ENCODE assay signal across 24 mouse cellular contexts in genomic region chr12:52874332-52874923, GRCm38 (mm10).
DNase-seq lines count a peak whose midpoint lies in the region; ATAC-seq lines count a peak whose summit lies in the region.
"Had no signal": no experiment of that assay in that cellular context is flagged by ENCODE, and none has a peak within 500 bp of the region (broad histone marks: within the 10 kb centered on the region; RNA-seq: fewer than 3 reads in every experiment).

No protein-coding gene starts in this region.

- H3K27me3 ChIP-seq in heart, embryonic 10.5 days (ENCODE audit: insufficient read depth, poor library complexity, severe bottlenecking), result no peaks in the 10 kb centered on the region
- H3K27me3 ChIP-seq in heart, embryonic 16.5 days (ENCODE audit: control insufficient read depth, insufficient read depth, low read length), result no peaks in the 10 kb centered on the region
- H3K27me3 ChIP-seq: forebrain, embryonic 13.5 days had no signal

- peak overlapping the region; percentile 98 for H3K27ac ChIP-seq in brown adipose tissue, adult 24 weeks (replicated peaks; ENCODE audit: low read depth, low read length)
- H3K27ac ChIP-seq in heart, embryonic 10.5 days, result peak overlapping the region; percentile 49
- peak overlapping the region; percentile 82 for H3K27ac ChIP-seq in heart, embryonic 16.5 days (ENCODE audit: low read length)
- H3K27ac ChIP-seq: forebrain, embryonic 13.5 days; hindbrain, embryonic 10.5 days; layer of hippocampus, adult 2 months had no signal

- ATAC-seq in heart, embryonic 16.5 days (replicated peaks; ENCODE audit: extremely low read depth, insufficient read depth, low FRiP score), result no peak
- ATAC-seq in inflammation-experienced regulatory T-cells, adult 6 months, result no peak
- ATAC-seq: activated CD4-positive, CD25-positive, alpha-beta regulatory T cell, adult 4 months; forebrain, embryonic 13.5 days; hindbrain, embryonic 16.5 days; intestine, postnatal 0 days; liver, postnatal 0 days had no signal

- H3K36me3 ChIP-seq in heart, embryonic 10.5 days, result no peaks in the 10 kb centered on the region
- no peaks in the 10 kb centered on the region for H3K36me3 ChIP-seq in heart, embryonic 16.5 days (ENCODE audit: control insufficient read depth, insufficient read depth)
- H3K36me3 ChIP-seq: hindbrain, embryonic 10.5 days; limb, embryonic 10.5 days had no signal

- H3K9ac ChIP-seq in heart, embryonic 16.5 days (ENCODE audit: low read length), result peak overlapping the region; percentile 41; the same call in 1 of the 2 replicates
- H3K9ac ChIP-seq: forebrain, embryonic 13.5 days; liver, postnatal 0 days had no signal

- peak overlapping the region; percentile 42 for H3K4me2 ChIP-seq in heart, embryonic 16.5 days (ENCODE audit: low read depth, low read length)
- H3K4me2 ChIP-seq: forebrain, embryonic 13.5 days; midbrain, embryonic 11.5 days had no signal

- H3K4me3 ChIP-seq in brown adipose tissue, adult 24 weeks (ENCODE audit: insufficient read depth, low read depth, low read length), result no peak overlapping the region
- H3K4me3 ChIP-seq in heart, embryonic 10.5 days, result no peak overlapping the region
- H3K4me3 ChIP-seq in heart, embryonic 16.5 days (ENCODE audit: low read length), result 0 out of 2 replicates have a peak overlapping the region, but pooled peaks have one; percentile 8
- H3K4me3 ChIP-seq: forebrain, embryonic 13.5 days; hindbrain, embryonic 10.5 days; layer of hippocampus, adult 2 months; limb, embryonic 10.5 days had no signal

- H3K4me1 ChIP-seq in brown adipose tissue, adult 24 weeks (ENCODE audit: control insufficient read depth, insufficient read depth, insufficient read length, low read length), result peaks cover 7% of the 10 kb centered on the region
- peaks cover 44% of the 10 kb centered on the region for H3K4me1 ChIP-seq in heart, embryonic 10.5 days
- H3K4me1 ChIP-seq in heart, embryonic 16.5 days (ENCODE audit: control insufficient read depth, insufficient read depth, low read length), result peaks cover 50% of the 10 kb centered on the region

- intact Hi-C loops in heart, postnatal 36 days (cut with DNase I), result loop anchor here (2.0 to 5.0 kb wide), 3 partner anchors 22 to 372 kb away; partner anchors contain the start of gene Arhgap5

- 45% methylated on average over 9 of the region's 9 CpGs for WGBS in heart, embryonic 10.5 days
- whole genome bisulfite sequencing in heart, embryonic 16.5 days, result 45% methylated on average over 9 of the region's 9 CpGs

- no peaks in the 10 kb centered on the region for H3K9me3 ChIP-seq in heart, embryonic 10.5 days
- H3K9me3 ChIP-seq in heart, embryonic 16.5 days (replicated peaks; ENCODE audit: control insufficient read depth, low read length), result no peaks in the 10 kb centered on the region
- H3K9me3 ChIP-seq: forebrain, embryonic 13.5 days; hindbrain, embryonic 10.5 days; limb, embryonic 10.5 days had no signal

- DNase-seq in heart, adult 9 months (ENCODE audit: low spot score in 2 of 2), result peak; percentile 63 to 82
- no peak for DNase-seq in heart, postnatal 36 days
- no peak for DNase-seq in heart, embryonic 10.5 days (ENCODE audit: low spot score)
- DNase-seq in frontal cortex, adult 2 months (ENCODE audit: extremely low spot score in 1 of 2, low spot score in 1 of 2), result no peak
- DNase-seq: adrenal gland, postnatal 14 days; cerebellum, adult 9-10 months; gastrocnemius, postnatal 25 days; kidney, postnatal 10 days; liver; liver, postnatal 0 days; lung, postnatal 10 days; thymus, adult 2 months; thymus, postnatal 4 days had no signal

Comparison
In these comparisons a context has a peak if more than half of its experiments do, and no peak if none do; other contexts are left out.
1. DNase-seq: peak in heart, adult 9 months (2 of 2); none in heart, postnatal 36 days (0 of 2), heart, embryonic 10.5 days (single experiment) and frontal cortex, adult 2 months (0 of 2).
2. Peak in every context shown above with its lines, with median percentiles within 50 percentile points of each other: H3K27ac ChIP-seq.